Mouse (Mus musculus): ENCODE results near the gene Mrpl23.
A peak's percentile ranks its signal among the peaks of the same experiment; 100 is the strongest.

Mrpl23 gene

GRCm38 (mm10) chr7:142575971-142576370 lies 43.5 kb downstream of the Mrpl23 start:
- no peak for DNase-seq

- peak in 1 of 2 experiments; percentile 14 for DNase-seq
Observed at GRCm38 (mm10) chr7:142576472-142577326, 44.2 kb downstream of the Mrpl23 start.

- DNase-seq = no peak
Observed at GRCm38 (mm10) chr7:142577806-142578423, 45.4 kb downstream of the Mrpl23 start.

GRCm38 (mm10) chr7:142579069-142579468 lies 46.6 kb downstream of the Mrpl23 start:
- no peak for DNase-seq

- DNase-seq = peak; percentile 75 to 83
Observed at GRCm38 (mm10) chr7:142580121-142580879, 47.8 kb downstream of the Mrpl23 start.

- DNase-seq = no peak
Observed at GRCm38 (mm10) chr7:142581186-142581585, 48.7 kb downstream of the Mrpl23 start.

- DNase-seq = peak; percentile 70 to 75
Observed at GRCm38 (mm10) chr7:142581656-142582228, 49.3 kb downstream of the Mrpl23 start.

- no peak for DNase-seq
Observed at GRCm38 (mm10) chr7:142584882-142585281, 52.4 kb downstream of the Mrpl23 start.

- no peak for DNase-seq
Observed at GRCm38 (mm10) chr7:142585890-142586289, 53.4 kb downstream of the Mrpl23 start.

GRCm38 (mm10) chr7:142588282-142588941 lies 55.9 kb downstream of the Mrpl23 start:
- no peak for DNase-seq

All from cerebellum, adult 18-20 months (tissue).